Mouse (Mus musculus) frontal cortex, adult (tissue): ENCODE measurements around the gene Idnk.

ENCODE experiments used
- ATAC-seq: cut with Nextera tagmentation; 2 replicates; pipeline ENCODE4 v1.9.2; 2017; ENCODE audit warnings: mild to moderate bottlenecking, moderate library complexity, mixed read lengths; ENCODE audit not compliant: low TSS enrichment

Gene Idnk

GRCm38 (mm10) chr13:58192146-58192545, 34.7 kb downstream of the Idnk start:
- ATAC-seq = 0 out of 2 replicates have a peak, but pooled peaks have one; percentile 39

DNA sequence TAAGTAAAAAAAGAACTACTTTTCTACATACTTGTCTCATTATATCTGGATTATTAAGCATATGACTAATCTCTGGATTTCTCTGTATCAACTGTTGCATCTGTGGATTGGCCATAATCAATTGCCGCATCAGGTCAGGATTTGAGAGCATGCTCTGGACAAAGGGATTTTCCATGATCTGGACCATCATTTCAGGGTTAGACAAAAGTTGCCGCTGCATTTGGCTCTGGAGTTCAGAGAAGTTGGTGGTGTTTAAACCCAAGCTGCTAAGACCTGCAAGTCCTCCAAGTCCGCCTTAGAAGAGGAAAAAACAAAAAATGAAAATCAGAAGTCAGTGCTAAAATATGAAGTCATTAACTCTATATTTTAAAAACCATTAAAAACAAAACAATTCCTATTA, 35.8 kb downstream of the Idnk start:
- no peak for ATAC-seq

DNA sequence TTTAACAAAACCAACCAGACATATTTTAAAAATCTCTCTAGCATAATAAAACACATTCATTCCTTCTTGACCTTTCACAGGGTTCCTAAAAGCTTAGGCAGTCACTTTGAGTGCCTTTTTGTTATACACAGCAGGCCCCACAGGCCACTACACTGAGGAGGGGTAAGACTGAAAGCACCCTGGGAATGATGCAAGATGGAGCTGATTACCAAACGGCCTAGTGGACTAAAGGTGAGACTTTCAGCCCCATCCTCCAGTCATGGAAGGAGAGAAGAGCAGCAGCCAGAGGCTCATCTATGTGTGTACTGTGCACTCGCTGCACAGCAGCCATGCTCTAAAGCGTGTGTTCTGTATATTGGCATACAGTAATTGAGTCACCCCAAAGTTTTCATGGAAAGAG, 37.5 kb downstream of the Idnk start:
- no peak for ATAC-seq

DNA sequence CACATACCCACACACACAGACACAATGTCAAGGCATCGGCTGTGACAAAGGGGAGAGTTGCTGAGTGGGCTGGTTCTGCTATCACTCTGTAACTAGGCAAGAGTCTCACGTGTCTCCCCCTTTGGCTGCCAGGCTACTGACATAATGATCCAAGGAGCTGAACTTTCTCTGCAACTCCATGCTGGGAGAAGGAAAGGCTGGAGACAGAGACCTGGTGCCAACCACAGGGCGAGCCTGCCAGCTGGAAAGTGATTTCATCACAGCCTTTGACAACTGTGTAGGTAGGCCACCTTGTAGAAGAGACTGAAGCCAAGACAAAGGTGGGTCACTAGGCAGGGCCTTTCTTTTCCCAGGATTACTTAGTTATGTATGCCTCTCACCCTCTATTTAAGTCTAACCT, 39.8 kb downstream of the Idnk start:
- no peak for ATAC-seq

DNA sequence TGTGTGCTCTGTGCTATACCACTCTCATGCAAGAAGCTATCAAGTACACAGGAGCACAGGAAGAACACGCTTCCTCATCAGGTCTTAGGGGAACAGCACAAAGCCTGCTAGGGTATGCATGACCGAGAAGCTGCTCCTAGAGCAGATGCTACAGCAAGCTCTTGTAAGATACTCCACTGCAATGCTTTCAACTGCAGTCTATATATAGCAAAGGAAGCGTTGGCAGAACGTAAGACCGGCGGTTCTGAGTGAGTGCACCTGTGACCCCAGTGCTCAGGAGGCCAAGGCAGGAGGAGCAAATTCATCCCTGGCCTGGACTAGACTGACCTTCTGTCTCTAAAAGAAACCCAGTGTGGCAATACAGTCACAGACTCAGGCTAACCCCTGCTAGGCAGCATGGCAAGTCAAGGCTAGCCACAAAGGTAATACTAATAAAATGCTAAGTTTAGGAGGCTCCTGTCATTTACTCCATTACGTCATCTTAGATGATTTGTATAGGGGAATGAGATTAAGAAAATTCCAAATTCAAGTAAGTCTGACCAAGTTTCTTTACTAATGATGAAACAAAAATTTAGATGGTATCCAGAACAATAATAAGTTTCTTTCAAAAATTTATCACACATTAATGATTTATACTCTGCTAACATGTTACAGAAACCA, 40.7 kb downstream of the Idnk start:
- no peak for ATAC-seq

- no peak for ATAC-seq
Measured at GRCm38 (mm10) chr13:58201343-58201742, 43.9 kb downstream of the Idnk start.

- ATAC-seq = no peak
Measured at GRCm38 (mm10) chr13:58201908-58202307, 44.5 kb downstream of the Idnk start.

GRCm38 (mm10) chr13:58202903-58203302, 45.5 kb downstream of the Idnk start:
- peak; percentile 85 for ATAC-seq

- no peak for ATAC-seq
Measured at GRCm38 (mm10) chr13:58204202-58204601, 46.8 kb downstream of the Idnk start.

DNA sequence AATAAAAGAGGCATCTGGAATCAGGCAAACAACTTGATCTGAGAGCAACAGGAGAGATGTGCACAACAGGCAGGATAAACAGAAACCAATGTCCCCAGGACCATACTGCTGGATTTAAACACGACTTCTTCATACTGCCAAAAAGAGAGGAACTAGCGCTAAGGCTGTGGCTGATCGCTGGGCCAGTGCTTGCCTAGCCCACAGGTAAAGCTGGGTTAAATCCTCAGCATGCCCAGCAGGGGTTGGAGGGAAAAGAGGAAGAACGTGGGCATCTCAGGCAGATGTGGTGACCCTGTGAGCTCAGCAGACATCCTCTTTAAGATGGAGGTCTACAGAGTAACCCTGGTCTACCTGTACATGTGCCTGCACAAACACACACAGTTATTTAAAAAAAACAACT, 47.5 kb downstream of the Idnk start:
- ATAC-seq = no peak

- ATAC-seq = no peak
Measured at GRCm38 (mm10) chr13:58206084-58206483, 48.6 kb downstream of the Idnk start.

DNA sequence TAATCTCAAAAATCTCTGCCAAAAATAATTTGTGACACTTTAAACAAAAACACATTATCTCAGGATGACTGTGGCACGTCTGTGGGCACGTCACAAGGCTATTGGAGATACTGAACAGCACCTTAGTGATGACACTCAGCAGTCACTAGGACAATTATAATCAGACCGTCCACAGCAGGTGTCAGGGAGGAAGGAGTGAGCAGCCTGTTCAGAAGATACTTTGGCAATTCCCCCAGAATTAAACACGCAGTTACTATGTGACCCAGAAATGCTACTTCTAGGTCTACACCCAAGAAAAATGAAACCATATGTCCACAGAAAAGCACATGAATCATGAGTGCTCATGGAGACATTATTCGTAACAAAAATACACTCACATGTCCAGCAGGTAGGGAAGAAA, 53.0 kb downstream of the Idnk start:
- no peak for ATAC-seq

- no peak for ATAC-seq
Measured at GRCm38 (mm10) chr13:58212530-58212929, 55.1 kb downstream of the Idnk start.

GRCm38 (mm10) chr13:58213801-58214200, 56.4 kb downstream of the Idnk start:
- ATAC-seq = no peak
